Mouse (Mus musculus): ENCODE results near the gene Sptbn1. TPM values are rescaled to one million over a fixed set of nuclear protein-coding genes. Genes with fewer than 3 reads are reported as not detected.

Sptbn1 gene
- polyA plus RNA-seq, 1 experiment from 2014 or later, result 95.8 TPM

DNA sequence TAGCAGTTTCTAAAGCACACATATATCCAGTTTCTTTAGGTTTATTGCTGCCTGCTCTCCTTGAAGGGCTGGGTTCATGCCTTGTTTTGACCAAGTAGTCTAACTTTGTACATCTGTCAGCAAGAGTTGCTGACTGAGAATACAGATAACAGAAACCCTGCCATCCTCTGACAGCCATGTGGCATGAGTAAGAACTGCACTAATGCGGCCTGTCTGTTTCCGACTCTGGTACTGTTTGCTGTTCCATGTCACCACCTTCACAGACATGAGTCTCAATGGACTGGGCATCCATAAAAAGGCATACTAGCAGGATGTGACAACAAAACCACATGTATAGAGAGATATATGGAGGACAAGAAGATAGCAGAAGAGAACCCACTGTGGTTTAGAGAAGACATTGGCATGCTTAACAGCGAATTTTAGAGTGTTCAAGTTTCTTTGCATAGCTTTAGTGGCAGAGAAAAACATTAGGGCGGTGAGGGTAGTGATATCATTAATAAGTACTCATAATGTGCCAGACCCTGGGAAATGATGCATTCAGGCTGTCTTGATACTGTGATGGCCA is 18.4 kb downstream of the Sptbn1 start:
- H3K9ac ChIP-seq, result no peak overlapping the region
- H3K9me3 ChIP-seq, result no peaks in the 10 kb centered on the region
- ATAC-seq (ENCODE audit: low FRiP score, low read depth), result no peak
- H3K27me3 ChIP-seq, result no peaks in the 10 kb centered on the region
- no peak overlapping the region for H3K27ac ChIP-seq
- H3K4me1 ChIP-seq, result peaks cover 19% of the 10 kb centered on the region
- H3K4me2 ChIP-seq (replicated peaks), result no peak overlapping the region
- WGBS, result 87% methylated on average over 4 of the region's 4 CpGs
- no peak overlapping the region for H3K4me3 ChIP-seq
- H3K36me3 ChIP-seq, result no peaks in the 10 kb centered on the region

- H3K4me2 ChIP-seq (replicated peaks), result no peak overlapping the region
- WGBS, result 67% methylated on average over 1 of the region's 1 CpGs
- ATAC-seq (ENCODE audit: low FRiP score, low read depth), result no peak
- peaks cover 25% of the 10 kb centered on the region for H3K4me1 ChIP-seq
- no peaks in the 10 kb centered on the region for H3K9me3 ChIP-seq
- no peak overlapping the region for H3K4me3 ChIP-seq
- H3K27me3 ChIP-seq, result no peaks in the 10 kb centered on the region
- no peak overlapping the region for H3K9ac ChIP-seq
- no peaks in the 10 kb centered on the region for H3K36me3 ChIP-seq
- H3K27ac ChIP-seq, result no peak overlapping the region
These were observed 20.9 kb downstream of the Sptbn1 start for GRCm38 (mm10) chr11:30247106-30247505.

DNA sequence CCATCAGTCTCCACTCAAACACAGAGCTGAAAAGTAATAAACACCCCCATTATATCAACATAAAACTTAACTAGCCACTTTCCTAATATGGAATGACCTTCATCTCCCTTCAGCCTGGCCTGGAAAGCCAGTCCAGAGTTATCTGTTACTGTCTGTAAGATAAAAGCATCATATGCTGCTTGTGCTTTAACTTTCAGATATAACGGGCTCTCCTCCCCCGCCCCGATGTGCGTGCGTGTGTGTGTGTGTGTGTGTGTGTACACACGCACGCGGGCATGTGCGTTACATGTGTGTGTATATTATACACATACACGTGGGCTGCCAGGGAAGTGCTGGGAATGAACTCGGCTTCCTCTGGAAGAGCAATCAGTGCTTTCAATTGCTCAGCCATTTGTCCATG is 21.8 kb downstream of the Sptbn1 start:
- peaks cover 21% of the 10 kb centered on the region for H3K4me1 ChIP-seq
- no peaks in the 10 kb centered on the region for H3K9me3 ChIP-seq
- no peaks in the 10 kb centered on the region for H3K27me3 ChIP-seq
- no peaks in the 10 kb centered on the region for H3K36me3 ChIP-seq
- ATAC-seq (ENCODE audit: low FRiP score, low read depth), result no peak
- no peak overlapping the region for H3K4me2 ChIP-seq (replicated peaks)
- H3K4me3 ChIP-seq, result no peak overlapping the region
- no peak overlapping the region for H3K27ac ChIP-seq
- WGBS, result 81% methylated on average over 11 of the region's 11 CpGs
- no peak overlapping the region for H3K9ac ChIP-seq

GRCm38 (mm10) chr11:30244172-30244571 is 23.8 kb downstream of the Sptbn1 start:
- no peak overlapping the region for H3K27ac ChIP-seq
- no peak for ATAC-seq (ENCODE audit: low FRiP score, low read depth)
- H3K9me3 ChIP-seq, result no peaks in the 10 kb centered on the region
- WGBS, result 72% methylated on average over 1 of the region's 1 CpGs
- H3K4me1 ChIP-seq, result peaks cover 17% of the 10 kb centered on the region
- no peak overlapping the region for H3K9ac ChIP-seq
- no peak overlapping the region for H3K4me2 ChIP-seq (replicated peaks)
- peaks cover 3% of the 10 kb centered on the region; the same call in 1 of the 2 replicates for H3K36me3 ChIP-seq
- H3K4me3 ChIP-seq, result no peak overlapping the region
- H3K27me3 ChIP-seq, result no peaks in the 10 kb centered on the region

- Histone ChIP-seq H3K27me3 (no peaks in the 10 kb centered on the region), H3K36me3 (peaks cover 3% of the 10 kb centered on the region; the same call in 1 of the 2 replicates), H3K9me3 (no peaks in the 10 kb centered on the region), H3K27ac (no peak overlapping the region), H3K4me3 (no peak overlapping the region), H3K4me2 (replicated peaks) (no peak overlapping the region), H3K9ac (no peak overlapping the region), H3K4me1 (peaks cover 17% of the 10 kb centered on the region)
- 60% methylated on average over 3 of the region's 3 CpGs for WGBS
- ATAC-seq (ENCODE audit: low FRiP score, low read depth), result peak; percentile 45; the same call in 1 of the 2 replicates
These were observed 24.4 kb downstream of the Sptbn1 start for GRCm38 (mm10) chr11:30243591-30243990.

- peak; percentile 46; the same call in 1 of the 2 replicates for ATAC-seq (ENCODE audit: low FRiP score, low read depth)
- Histone ChIP-seq H3K4me1 (peaks cover 13% of the 10 kb centered on the region), H3K4me3 (no peak overlapping the region), H3K9me3 (no peaks in the 10 kb centered on the region), H3K27ac (no peak overlapping the region; the same call in 1 of the 2 replicates), H3K27me3 (no peaks in the 10 kb centered on the region), H3K36me3 (peaks cover 3% of the 10 kb centered on the region; the same call in 1 of the 2 replicates), H3K9ac (no peak overlapping the region), H3K4me2 (replicated peaks) (no peak overlapping the region)
- 51% methylated on average over 3 of the region's 3 CpGs for WGBS
These were observed 27.1 kb downstream of the Sptbn1 start for GRCm38 (mm10) chr11:30240861-30241260.

DNA sequence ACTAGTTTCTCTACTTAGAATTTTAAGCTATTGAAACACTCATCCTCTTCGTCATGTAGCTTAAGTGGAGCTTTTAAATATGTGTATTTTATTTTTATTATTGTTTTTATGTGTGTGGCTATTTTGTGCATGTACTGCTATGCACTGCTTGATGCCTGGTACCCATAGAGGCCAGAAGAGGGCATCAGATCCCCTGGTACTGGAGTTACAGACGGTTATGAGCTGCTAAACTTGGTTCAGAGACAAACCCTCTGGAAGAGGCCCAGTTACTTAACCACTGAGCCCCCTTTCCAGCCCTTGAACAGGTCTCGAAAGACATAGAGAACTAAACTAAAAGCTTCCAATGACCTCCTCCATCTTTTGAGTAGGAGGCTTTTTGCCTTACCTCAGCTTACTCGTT is 30.0 kb downstream of the Sptbn1 start:
- Histone ChIP-seq H3K4me1 (peaks cover 8% of the 10 kb centered on the region), H3K4me2 (replicated peaks) (no peak overlapping the region), H3K9ac (no peak overlapping the region), H3K27ac (no peak overlapping the region), H3K36me3 (peaks cover 10% of the 10 kb centered on the region), H3K27me3 (no peaks in the 10 kb centered on the region), H3K4me3 (no peak overlapping the region), H3K9me3 (no peaks in the 10 kb centered on the region)
- ATAC-seq (ENCODE audit: low FRiP score, low read depth), result no peak
- 61% methylated on average over 4 of the region's 4 CpGs for WGBS

GRCm38 (mm10) chr11:30236681-30237242 is 31.2 kb downstream of the Sptbn1 start:
- peak; percentile 20; the same call in 1 of the 2 replicates for ATAC-seq (ENCODE audit: low FRiP score, low read depth)
- Histone ChIP-seq H3K4me3 (no peak overlapping the region), H3K27me3 (no peaks in the 10 kb centered on the region), H3K36me3 (peaks cover 10% of the 10 kb centered on the region), H3K9ac (no peak overlapping the region), H3K4me2 (replicated peaks) (no peak overlapping the region), H3K4me1 (peaks cover 17% of the 10 kb centered on the region), H3K9me3 (no peaks in the 10 kb centered on the region), H3K27ac (no peak overlapping the region)
- 84% methylated on average over 4 of the region's 4 CpGs for WGBS

GRCm38 (mm10) chr11:30235666-30236065 is 32.3 kb downstream of the Sptbn1 start:
- ATAC-seq (ENCODE audit: low FRiP score, low read depth), result no peak
- H3K27ac ChIP-seq, result no peak overlapping the region

GRCm38 (mm10) chr11:30235218-30235617 is 32.8 kb downstream of the Sptbn1 start:
- no peaks in the 10 kb centered on the region for H3K9me3 ChIP-seq
- WGBS, result 86% methylated on average over 2 of the region's 2 CpGs
- peaks cover 28% of the 10 kb centered on the region for H3K4me1 ChIP-seq
- H3K27me3 ChIP-seq, result no peaks in the 10 kb centered on the region
- no peak overlapping the region for H3K27ac ChIP-seq
- H3K4me3 ChIP-seq, result no peak overlapping the region
- no peak overlapping the region for H3K9ac ChIP-seq
- ATAC-seq (ENCODE audit: low FRiP score, low read depth), result no peak
- H3K36me3 ChIP-seq, result peaks cover 7% of the 10 kb centered on the region; the same call in 1 of the 2 replicates
- no peak overlapping the region for H3K4me2 ChIP-seq (replicated peaks)

More at GRCm38 (mm10) chr11:30235666-30236065, 32.3 kb downstream of the Sptbn1 start:
- Histone ChIP-seq H3K9me3 (no peaks in the 10 kb centered on the region), H3K9ac (no peak overlapping the region), H3K36me3 (peaks cover 10% of the 10 kb centered on the region), H3K4me3 (no peak overlapping the region), H3K4me1 (peaks cover 27% of the 10 kb centered on the region), H3K4me2 (replicated peaks) (no peak overlapping the region), H3K27me3 (no peaks in the 10 kb centered on the region)

DNA sequence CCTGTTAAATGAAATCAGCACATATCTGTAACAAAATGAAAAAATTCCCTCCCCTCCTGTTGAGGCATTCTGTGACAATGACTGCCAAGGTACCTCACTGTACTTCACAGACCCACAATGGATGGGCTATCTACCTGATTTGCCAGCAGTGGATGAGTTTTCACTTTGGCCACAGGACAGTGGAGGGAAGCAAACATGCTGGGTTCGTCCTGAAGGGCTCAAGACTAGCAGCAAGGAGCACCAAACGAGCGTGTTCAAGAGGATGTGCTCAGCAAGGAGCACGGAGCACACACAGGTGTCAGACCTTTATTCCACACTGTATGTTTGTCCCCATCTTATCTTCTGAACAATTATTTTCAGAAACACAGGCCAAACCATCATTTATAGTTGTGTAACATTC is 34.0 kb downstream of the Sptbn1 start:
- no peak overlapping the region for H3K4me2 ChIP-seq (replicated peaks)
- no peaks in the 10 kb centered on the region for H3K27me3 ChIP-seq
- no peak overlapping the region for H3K27ac ChIP-seq
- peaks cover 28% of the 10 kb centered on the region for H3K4me1 ChIP-seq
- WGBS, result 93% methylated on average over 4 of the region's 4 CpGs
- H3K9ac ChIP-seq, result no peak overlapping the region
- H3K9me3 ChIP-seq, result no peaks in the 10 kb centered on the region
- no peak overlapping the region for H3K4me3 ChIP-seq
- peaks cover 7% of the 10 kb centered on the region; the same call in 1 of the 2 replicates for H3K36me3 ChIP-seq
- no peak for ATAC-seq (ENCODE audit: low FRiP score, low read depth)

DNA sequence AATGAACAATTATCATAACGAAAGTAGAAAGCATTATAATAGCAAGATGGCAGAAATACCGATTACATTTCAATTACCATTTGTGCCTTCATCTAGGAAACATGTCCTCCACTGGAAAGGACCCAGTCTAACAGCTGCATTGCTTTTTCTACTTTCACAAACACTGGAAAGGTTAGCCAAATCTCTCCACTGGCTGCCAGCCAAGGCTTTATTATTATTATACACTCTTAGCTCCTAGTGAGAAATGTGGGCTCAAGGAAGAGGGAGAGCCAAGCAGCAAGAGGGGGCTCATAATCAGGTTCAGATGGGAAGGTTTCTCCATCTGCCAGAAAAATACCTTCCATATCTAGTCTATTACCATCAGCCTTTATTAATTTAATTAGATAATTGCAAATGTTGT is 35.9 kb downstream of the Sptbn1 start:
- no peaks in the 10 kb centered on the region for H3K27me3 ChIP-seq
- 75% methylated on average over 2 of the region's 2 CpGs for WGBS
- no peak overlapping the region for H3K9ac ChIP-seq
- peaks cover 7% of the 10 kb centered on the region; the same call in 1 of the 2 replicates for H3K36me3 ChIP-seq
- H3K4me3 ChIP-seq, result no peak overlapping the region
- no peaks in the 10 kb centered on the region for H3K9me3 ChIP-seq
- H3K4me1 ChIP-seq, result peaks cover 28% of the 10 kb centered on the region
- ATAC-seq (ENCODE audit: low FRiP score, low read depth), result peak; percentile 60
- H3K4me2 ChIP-seq (replicated peaks), result no peak overlapping the region
- no peak overlapping the region for H3K27ac ChIP-seq

GRCm38 (mm10) chr11:30231336-30231735 is 36.6 kb downstream of the Sptbn1 start:
- 88% methylated on average over 3 of the region's 3 CpGs for WGBS
- Histone ChIP-seq H3K9ac (no peak overlapping the region), H3K27me3 (no peaks in the 10 kb centered on the region), H3K27ac (peak overlapping the region; percentile 44; the same call in 1 of the 2 replicates), H3K4me3 (no peak overlapping the region), H3K36me3 (peaks cover 7% of the 10 kb centered on the region; the same call in 1 of the 2 replicates), H3K4me1 (peaks cover 23% of the 10 kb centered on the region), H3K9me3 (no peaks in the 10 kb centered on the region), H3K4me2 (replicated peaks) (no peak overlapping the region)
- no peak for ATAC-seq (ENCODE audit: low FRiP score, low read depth)

Data from limb, embryonic 13.5 days (tissue).